Mouse (Mus musculus) embryonic stem cell, embryonic (primary cell): Measurements from ENCODE around the gene Stag3.

Source experiments
- CTCF ChIA-PET, 4 experiments: fragments of 300-600 bp in 2 of 4; fragments of 350-600 bp in 2 of 4; sonication (Branson Sonifier 250); formaldehyde crosslinking; loops; one replicate each; lab custom pipeline; 2022; ENCODE audit warnings: inconsistent platforms in 2 of 4; lab: Charles Lee
- POLR2A ChIA-PET, 4 experiments: fragments of 300-600 bp in 2 of 4; fragments of 350-600 bp in 2 of 4; sonication (Branson Sonifier 250); formaldehyde crosslinking; loops; one replicate each; lab custom pipeline; 2022; ENCODE audit warnings: antibody characterized with exemption in 4 of 4, inconsistent platforms in 1 of 4; lab: Charles Lee

Gene Stag3

DNA sequence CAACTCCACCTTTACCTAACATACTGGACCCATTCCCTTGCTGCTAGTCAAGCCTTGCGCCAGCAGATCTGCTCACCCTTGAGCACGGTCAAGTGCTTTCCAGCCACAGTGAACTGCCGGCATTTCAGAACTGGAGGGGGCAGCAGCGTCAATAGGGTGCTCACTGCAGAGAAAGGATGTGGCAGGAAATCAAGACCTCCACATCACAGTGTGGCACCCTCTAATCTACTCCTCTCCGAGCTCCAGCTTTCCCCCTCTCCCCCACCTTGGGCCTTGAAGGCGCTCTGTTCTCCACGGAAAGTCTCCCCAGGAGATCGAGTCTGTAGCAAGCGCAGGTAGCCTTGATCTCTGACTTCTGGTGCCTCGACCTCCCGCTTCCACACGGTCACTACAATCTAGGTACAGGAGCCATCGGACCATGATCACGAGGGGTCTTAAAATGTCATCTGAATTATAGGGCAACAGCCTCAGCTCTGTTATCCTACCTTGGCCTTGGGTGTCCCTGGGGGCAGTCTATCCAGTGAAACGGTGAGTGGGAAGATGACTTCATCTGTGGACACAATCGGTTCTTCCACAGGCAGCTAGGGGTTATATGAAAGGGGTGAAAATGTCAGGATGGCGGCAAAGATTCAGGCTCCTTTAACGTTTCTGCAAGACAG lies 17.3 kb upstream of the Stag3 start:
- CTCF ChIA-PET = interaction anchor here in 2 of 4 experiments (0.6 to 1.7 kb wide), 3 partner anchors 10 to 912 kb away, joined by 3 to 4 read pairs (median 3); partner anchors contain the start of gene Gal3st4 (in 1 of the 2)
- POLR2A ChIA-PET = interaction anchor here in 3 of 4 experiments (0.6 to 4.5 kb wide), 12 partner anchors 8 to 295 kb away, joined by 3 to 37 read pairs (median 6); partner anchors contain the start of genes Gpc2 (in 2 of the 3), Lamtor4 (in 2 of the 3), Stag3 (in 2 of the 3) and Cnpy4 (in 1 of the 3)

DNA sequence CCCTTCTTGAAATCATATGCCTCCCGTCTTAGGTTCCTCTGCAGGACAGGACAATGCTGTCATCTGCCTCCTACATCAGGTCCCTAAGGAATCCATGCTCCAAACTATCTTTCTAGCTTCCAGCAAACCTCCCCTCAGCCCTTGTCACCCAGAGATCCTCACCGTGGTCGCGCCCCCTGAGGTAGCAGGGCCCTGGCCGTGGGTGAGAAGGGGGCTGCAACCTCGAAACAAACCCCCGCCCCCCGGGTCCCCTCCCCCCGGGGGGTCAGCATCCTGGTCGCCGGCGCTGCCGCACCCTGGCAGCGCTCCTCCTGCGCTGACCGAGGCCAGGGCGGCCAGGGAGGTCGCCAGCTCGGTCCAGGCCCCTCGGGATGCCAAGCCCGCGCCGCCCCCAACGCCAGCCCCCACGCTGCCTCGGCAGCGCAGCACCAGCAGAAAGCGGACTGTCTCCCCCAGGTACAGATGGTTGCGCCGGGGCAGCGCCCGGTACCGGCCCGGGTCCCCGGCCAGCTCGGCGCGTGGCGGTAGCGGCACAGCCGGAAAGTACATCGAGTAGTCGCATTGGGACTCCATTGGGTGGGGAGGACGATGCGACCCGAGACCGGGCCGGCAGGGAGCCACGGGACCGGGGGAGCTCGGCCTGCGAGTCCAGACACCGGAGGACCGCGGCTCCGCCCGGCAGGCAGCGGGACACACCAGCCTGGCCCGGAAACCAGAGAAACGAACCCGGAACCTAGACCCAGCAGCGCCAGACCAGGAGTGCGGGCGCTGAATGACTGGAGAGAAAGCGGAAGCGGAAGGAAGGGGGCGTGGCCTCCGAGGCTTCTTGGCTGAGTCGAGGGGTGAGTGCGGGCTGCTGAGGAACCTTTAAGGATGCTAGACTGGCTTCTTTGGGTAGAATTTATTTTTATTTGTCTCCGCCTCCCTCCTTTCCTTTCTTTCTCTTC lies 16.5 kb upstream of the Stag3 start, which contains the start of gene BC037034:
Gene BC037034, minus strand, starts transcription at position 774 of the 947 bp plus-strand sequence.
- POLR2A ChIA-PET = interaction anchor here (0.7 to 4.5 kb wide), 13 partner anchors 8 to 76 kb away, joined by 3 to 37 read pairs (median 6); partner anchors contain the start of genes Gpc2 (in 3 of the 4), Stag3 (in 3 of the 4), Gm43720 (in 2 of the 4) and Lamtor4 (in 2 of the 4)
- CTCF ChIA-PET = interaction anchor here in 2 of 4 experiments (0.6 to 1.7 kb wide), 3 partner anchors 9 to 913 kb away, joined by 3 to 4 read pairs (median 3); partner anchors contain the start of gene Gal3st4 (in 1 of the 2)

DNA sequence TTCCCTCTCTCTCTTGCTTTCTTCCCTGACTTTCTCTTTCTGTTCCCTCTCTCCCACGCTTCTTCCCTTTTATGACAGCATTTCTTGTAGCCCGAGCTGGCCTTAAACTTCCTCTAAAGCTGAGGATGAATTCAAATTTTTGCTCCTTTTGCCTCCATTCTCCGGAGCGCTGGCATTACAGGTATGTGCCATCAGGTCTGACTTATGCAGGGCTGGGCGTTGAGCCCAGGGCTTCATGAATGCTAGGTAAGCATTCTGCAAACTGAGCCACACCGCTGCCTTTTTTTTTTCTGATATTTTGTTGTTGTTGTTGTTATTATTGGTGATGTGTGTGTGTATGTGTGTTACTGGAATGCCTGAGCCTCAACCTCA lies 15.8 kb upstream of the Stag3 start:
- POLR2A ChIA-PET = interaction anchor here in 3 of 4 experiments (1.0 to 4.5 kb wide), 7 partner anchors 8 to 16 kb away, joined by 4 to 37 read pairs (median 6); partner anchors contain the start of genes Gpc2 (in 2 of the 3), Lamtor4 (in 2 of the 3), Stag3 (in 2 of the 3) and Gal3st4 (in 1 of the 3)
- CTCF ChIA-PET = interaction anchor here in 1 of 4 experiments (1.2 to 1.7 kb wide), 2 partner anchors 8 to 36 kb away, joined by 3 to 4 read pairs; partner anchors contain the start of gene Gal3st4

DNA sequence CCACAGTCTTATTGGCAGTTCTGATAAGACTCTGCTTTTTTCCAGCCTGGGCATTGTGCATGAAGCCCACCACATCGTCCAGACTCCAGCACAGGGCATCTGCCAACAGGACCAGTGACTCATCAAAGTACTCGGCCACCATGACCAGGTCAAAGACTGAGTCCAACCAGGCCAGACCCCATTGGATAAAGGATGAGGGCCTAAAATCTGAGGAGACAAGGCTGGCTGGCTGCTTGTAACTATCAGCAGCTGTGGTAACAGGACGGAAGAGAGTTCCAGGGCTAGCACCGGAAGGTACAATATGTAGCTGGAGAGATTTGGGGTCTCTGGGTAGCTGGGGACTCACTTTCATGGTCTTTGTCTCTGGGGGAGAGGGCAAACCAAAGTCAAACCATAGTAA lies 14.3 kb upstream of the Stag3 start:
- POLR2A ChIA-PET = interaction anchor here in 3 of 4 experiments (0.8 to 4.5 kb wide), 6 partner anchors 9 to 14 kb away, joined by 4 to 37 read pairs (median 4); partner anchors contain the start of genes Gm43720 (in 1 of the 3), Gpc2 (in 1 of the 3) and Lamtor4 (in 1 of the 3)
- CTCF ChIA-PET = no interaction called here

DNA sequence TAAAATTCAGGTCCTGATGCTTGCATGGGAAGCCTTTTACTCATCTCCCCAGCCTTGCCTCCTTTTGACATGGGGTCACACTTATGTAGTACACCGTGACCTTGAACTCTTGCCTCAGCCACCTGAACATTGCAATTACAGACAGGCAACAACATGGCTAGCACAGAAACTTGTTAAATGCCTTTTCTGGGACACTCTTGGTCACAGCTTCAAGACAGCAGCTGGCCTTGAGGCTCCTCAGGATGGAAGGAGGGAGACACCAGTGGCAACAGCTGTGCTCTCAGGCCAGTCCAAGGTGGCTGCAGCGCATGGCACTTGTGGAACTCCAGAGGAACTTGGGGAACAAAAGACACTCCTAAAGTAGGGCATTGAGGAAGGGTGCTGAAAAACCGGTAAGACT lies 12.9 kb upstream of the Stag3 start:
- CTCF ChIA-PET = no interaction called here
- POLR2A ChIA-PET = interaction anchor here in 2 of 4 experiments (0.7 to 3.3 kb wide), 2 partner anchors 13 to 96 kb away, joined by 6 to 14 read pairs; partner anchors contain the start of gene Lamtor4 (in 1 of the 2)

DNA sequence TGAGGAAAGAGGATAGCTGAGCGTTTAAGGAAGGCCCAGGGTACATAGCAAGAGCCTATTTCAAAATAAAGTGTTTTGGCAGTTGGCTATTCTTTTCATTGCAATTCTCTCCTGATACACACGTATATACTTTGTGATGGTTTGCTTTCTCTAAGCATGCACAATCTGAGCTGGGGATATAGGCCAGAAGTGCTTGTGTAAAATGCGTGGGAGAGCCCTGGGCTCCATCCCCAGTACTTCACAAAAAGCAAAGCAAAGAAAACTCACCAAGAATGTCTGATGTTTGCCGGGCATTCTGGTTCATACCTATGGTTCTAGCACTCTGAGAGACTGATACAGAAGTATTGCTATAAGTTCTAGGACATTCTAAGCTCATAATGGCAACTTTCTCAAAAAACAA lies 11.1 kb upstream of the Stag3 start:
- CTCF ChIA-PET = no interaction called here
- POLR2A ChIA-PET = interaction anchor here in 3 of 4 experiments (1.2 to 3.3 kb wide), 4 partner anchors 12 to 15 kb away, joined by 4 to 14 read pairs (median 6); partner anchors contain the start of gene Lamtor4 (in 3 of the 3)

DNA sequence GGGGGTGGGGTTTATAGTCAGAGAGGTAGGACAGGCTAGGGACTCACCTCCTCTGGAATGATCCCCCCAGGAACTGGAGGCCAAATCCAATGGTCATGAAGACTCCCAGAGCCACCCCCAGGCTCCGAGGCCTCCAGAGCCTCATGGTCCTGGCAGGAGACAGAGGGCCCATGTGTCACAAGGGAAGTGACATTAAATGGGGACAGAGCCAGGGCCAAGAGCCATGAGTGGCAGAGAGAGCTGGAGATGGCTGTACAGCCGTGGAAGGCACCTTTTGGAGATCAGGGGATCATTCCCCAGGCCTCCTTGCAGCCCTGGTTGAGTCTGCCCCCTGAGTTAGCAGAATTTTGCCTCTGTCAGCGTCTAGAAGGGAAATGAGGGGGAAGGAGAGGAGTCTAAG lies 8.8 kb upstream of the Stag3 start:
- ChIA-PET CTCF (no interaction called here), POLR2A (interaction anchor here in 1 of 4 experiments (1.3 kb wide), 1 partner anchor 10 kb away, joined by 4 read pairs; no protein-coding TSS in a partner anchor)

DNA sequence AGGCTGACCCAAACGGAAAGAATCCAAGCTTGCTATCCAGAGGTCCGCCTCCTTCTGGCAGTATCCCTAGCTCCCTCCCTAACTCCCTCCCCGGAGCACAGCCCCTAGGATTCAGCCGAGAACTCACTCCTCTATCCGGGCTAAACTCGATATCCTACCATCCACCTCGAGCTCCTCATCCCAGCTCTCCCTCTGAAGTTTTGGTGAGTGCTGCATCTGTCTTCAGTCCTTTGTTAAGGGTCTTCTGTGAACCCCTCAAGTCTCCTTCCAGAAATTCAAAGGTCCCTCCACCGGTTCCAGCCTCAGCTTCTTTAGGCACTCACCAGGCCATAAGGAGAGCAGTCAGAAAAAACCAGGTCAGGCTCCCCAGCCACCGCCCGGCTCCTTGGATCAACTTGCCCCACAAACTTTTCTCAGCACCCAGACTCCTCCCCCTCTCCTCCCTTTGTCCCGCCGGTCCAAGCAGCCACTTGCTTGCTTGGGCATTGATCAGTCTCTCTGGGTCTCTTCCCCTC lies 7.6 kb upstream of the Stag3 start, which contains the start of gene Gal3st4:
Gene Gal3st4, minus strand, starts transcription at position 432 of the 515 bp plus-strand sequence.
- POLR2A ChIA-PET = interaction anchor here in 2 of 4 experiments (1.0 to 1.8 kb wide), 4 partner anchors 8 to 185 kb away, joined by 3 to 10 read pairs (median 4); partner anchors contain the start of genes BC037034 (in 1 of the 2) and Lamtor4 (in 1 of the 2)
- CTCF ChIA-PET = interaction anchor here (0.6 to 1.0 kb wide), 4 partner anchors 9 to 386 kb away, joined by 3 to 6 read pairs (median 4); partner anchors contain the start of gene BC037034 (in 1 of the 4)

DNA sequence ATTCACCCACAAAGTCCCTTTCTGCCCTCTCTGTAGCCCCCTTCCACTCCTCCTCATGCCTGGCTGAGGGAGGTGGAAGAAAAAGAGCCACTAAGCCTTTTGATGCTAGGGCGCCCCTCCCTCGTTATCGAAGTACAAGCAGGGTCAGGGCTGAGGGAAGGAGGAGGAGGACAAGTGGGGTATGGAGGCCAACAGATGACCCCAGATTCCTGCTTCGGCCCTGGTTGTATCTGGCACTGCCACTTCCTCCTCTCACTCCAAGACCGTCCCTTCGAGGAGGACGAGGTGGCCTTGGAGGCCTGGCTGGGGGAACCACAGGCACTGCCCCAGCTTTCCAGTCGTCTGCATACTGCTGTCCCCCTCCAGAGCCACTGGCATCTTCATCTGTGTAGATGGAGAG lies 5.9 kb upstream of the Stag3 start:
- ChIA-PET CTCF (no interaction called here), POLR2A (interaction anchor here in 2 of 4 experiments (0.6 kb wide), 2 partner anchors 149 to 850 kb away, joined by 3 to 5 read pairs; no protein-coding TSS in a partner anchor)

DNA sequence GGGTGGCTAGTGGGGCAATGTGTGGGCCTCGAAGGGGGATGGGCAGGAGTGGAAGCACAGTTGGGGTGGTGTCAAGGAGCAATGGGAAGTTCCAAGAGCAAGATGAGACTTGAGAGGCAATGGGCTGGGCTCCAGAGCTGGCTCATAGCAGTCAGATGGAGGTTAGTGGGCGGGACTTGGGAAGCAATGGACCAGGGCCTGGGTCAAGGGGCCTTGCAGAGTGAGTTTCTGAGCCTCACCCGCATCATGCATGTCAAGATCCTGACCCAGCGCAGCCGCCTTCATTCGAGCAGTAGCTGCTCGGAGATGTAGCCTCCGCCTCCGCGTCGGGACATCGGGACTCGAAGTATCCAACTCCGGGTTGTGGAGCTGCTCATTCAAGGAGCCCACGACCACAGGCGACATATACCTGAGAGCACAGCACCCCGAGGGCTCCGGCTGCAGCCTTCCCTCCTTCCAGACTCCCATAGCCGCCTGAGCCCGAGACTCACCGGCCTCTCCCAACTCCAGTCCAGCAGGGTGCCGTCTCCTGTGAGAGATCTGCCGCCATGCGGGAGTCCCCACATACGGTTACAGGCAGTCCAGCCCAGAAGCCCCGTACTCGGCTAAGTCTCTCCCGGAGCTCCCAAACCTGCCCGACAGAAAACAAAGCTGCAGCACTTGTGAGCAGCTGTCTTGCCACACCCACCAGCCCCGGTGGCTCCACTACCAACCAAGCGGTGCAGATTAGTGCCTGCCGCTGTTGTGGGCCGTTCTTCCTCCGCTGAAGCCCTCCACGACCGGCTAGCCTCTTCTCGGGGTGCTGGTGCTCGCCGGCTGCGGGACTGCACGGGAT lies 4.6 kb upstream of the Stag3 start:
- CTCF ChIA-PET = interaction anchor here (0.5 to 1.3 kb wide), 5 partner anchors 8 to 718 kb away, joined by 3 read pairs; no protein-coding TSS in a partner anchor
- POLR2A ChIA-PET = interaction anchor here in 3 of 4 experiments (0.6 to 1.6 kb wide), 10 partner anchors 8 to 22 kb away, joined by 3 to 22 read pairs (median 4); partner anchors contain the start of genes Lamtor4 (in 2 of the 3) and BC037034 (in 1 of the 3)

DNA sequence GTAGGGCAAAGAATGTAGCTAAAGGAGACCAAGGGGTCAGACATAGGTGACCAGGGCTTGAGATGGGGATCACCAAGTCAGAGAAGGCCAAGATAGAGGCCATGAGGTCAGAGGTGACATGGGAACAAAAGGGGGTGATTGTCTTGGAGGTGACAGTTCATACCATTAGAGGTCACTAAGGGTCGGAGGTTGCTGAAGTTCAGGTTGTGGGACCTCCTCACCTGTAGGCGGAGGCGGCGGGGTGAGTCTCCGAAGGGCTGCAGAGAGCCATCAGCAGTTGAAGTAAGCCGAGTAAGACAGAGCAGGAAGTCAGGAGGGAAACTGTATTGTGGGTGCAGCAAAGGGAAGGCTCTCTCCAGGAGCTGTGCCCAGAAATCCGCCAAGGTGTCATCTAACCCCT lies 2.0 kb upstream of the Stag3 start:
- ChIA-PET POLR2A (interaction anchor here in 1 of 4 experiments (0.7 to 1.8 kb wide), 2 partner anchors 13 to 15 kb away, joined by 4 to 6 read pairs; partner anchors contain the start of gene BC037034), CTCF (no interaction called here)

DNA sequence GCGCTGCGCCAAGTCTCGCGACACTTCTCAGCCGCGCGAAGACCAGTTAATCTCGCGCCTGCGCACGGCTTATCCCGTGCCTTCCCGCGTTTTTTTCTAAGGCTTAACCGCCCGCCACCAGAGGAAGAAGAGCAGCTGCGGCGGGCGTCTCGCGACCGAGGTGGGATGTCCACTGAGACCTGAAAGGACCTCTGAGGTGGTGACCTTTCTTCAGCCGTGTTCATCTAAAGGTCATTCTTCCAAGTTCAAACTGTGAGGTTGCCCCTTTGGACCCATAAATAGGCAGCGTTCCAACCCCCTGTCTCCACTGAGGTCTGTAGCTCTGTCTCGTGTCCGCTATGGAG lies 357 bp downstream of the Stag3 start:
- POLR2A ChIA-PET = interaction anchor here (0.5 to 2.5 kb wide), 19 partner anchors 8 to 1200 kb away, joined by 3 to 13 read pairs (median 4); partner anchors contain the start of genes Lamtor4 (in 3 of the 4), BC037034 (in 2 of the 4), Zfp157 (in 2 of the 4) and A430033K04Rik (in 1 of the 4)
- CTCF ChIA-PET = interaction anchor here in 1 of 4 experiments (1.1 kb wide), 1 partner anchor 27 kb away, joined by 3 read pairs; no protein-coding TSS in a partner anchor

DNA sequence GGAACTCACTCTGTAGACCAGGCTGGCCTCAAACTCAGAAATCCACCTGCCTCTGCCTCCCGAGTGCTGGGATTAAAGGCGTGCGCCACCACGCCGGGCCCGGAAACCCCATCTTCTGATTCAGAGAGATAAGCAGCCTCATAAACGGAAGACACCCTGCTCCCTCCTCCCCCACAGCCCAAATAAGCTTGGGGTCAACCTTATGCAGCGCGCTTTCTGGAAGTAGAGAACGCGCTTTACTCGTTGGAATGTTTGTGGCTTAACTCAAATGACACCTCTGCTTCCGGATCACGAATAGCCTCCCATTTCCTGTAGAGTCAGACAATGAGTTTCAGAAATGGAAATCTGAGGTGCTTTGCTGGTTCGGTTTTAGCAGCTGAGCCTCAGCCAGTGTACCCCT lies 789 bp downstream of the Stag3 start:
- ChIA-PET POLR2A (interaction anchor here (0.6 to 2.5 kb wide), 19 partner anchors 9 to 376 kb away, joined by 3 to 13 read pairs (median 4); partner anchors contain the start of genes Lamtor4 (in 3 of the 4), A430033K04Rik (in 2 of the 4), BC037034 (in 2 of the 4) and Zfp157 (in 2 of the 4)), CTCF (interaction anchor here in 1 of 4 experiments (1.1 kb wide), 1 partner anchor 27 kb away, joined by 3 read pairs; no protein-coding TSS in a partner anchor)

DNA sequence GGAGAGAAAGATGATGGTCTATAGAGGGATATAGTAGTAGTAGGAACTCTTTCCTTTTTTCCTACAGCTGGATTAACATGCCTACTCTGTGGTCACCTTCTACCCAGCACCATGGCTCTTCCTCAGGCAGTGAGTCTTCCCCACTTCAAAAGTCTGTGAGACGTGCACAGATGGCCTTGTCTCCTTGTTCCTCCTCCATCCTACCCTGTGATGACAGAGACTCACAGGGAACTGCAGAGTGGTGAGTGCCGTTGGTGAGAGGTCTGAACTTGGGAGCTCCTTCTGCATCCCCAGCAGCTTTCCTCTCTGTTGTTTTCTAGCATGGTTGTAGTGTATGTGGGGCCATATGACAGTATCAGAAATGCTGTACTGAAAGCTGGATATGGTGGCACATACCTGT lies 1.8 kb downstream of the Stag3 start:
- ChIA-PET CTCF (no interaction called here), POLR2A (interaction anchor here in 3 of 4 experiments (0.6 to 2.0 kb wide), 5 partner anchors 12 to 340 kb away, joined by 3 to 7 read pairs (median 5); partner anchors contain the start of genes A430033K04Rik (in 1 of the 3) and Lamtor4 (in 1 of the 3))

DNA sequence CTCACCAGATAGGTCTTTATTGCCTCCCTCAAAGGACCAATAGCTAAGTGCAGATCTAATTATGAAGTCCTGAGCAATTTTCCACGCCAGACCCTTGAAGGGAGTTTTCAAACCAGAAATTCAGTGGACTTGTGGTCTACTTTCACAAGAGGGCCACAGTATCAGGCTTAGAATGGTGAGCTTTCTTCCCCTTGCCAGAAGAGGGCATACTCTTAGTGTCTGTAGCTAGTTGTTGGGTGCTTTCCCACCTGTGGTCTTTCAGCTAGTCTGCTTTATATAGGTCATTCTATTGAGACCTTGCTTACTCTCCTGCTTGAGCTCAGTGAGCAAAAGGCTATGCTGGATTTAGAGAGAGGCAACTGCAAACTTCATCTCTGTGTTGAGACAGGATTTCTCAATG lies 3.5 kb downstream of the Stag3 start:
- CTCF ChIA-PET = interaction anchor here (0.5 to 1.2 kb wide), 5 partner anchors 9 to 375 kb away, joined by 3 to 4 read pairs (median 3); no protein-coding TSS in a partner anchor
- POLR2A ChIA-PET = interaction anchor here in 2 of 4 experiments (0.6 to 1.3 kb wide), 3 partner anchors 8 to 28 kb away, joined by 3 read pairs; partner anchors contain the start of gene Lamtor4 (in 1 of the 2)
